Mouse (Mus musculus): ENCODE results near the gene Olfr654.

The Olfr654 gene

DNA sequence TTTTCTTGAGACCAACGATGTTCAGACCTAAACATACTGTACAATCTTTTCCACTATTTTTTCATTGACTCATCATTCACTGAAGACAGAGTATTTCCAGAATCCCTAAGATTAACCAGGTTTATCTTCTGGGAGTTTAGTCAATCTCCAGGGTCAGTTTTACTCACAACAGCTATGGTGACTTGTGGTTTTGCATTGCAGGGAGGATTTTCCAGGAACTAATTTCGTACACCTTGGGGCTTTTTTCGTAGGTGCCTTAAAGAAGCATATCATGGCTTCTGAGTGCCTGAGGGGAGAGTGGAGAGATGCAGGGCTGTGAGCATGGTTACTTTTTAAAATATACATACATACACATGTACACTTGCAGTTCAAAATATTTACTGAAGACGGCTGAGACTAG is at the start of gene Olfr654:
Olfr654 (plus strand) TSS at position 301 of the 400 bp plus-strand sequence.
- no peak for DNase-seq

GRCm38 (mm10) chr7:104549833-104550232 is 37.0 kb upstream of the Olfr654 start, which contains the start of gene Olfr651:
Gene Olfr651, plus strand, starts transcription at chr7:104550133.
- DNase-seq = no peak

GRCm38 (mm10) chr7:104552700-104553099 is 34.1 kb upstream of the Olfr654 start:
- DNase-seq = no peak

- no peak for DNase-seq
Observed at GRCm38 (mm10) chr7:104560601-104561000, 26.2 kb upstream of the Olfr654 start, which contains the start of gene Olfr652. Gene Olfr652, plus strand, starts transcription at chr7:104560901.

DNA sequence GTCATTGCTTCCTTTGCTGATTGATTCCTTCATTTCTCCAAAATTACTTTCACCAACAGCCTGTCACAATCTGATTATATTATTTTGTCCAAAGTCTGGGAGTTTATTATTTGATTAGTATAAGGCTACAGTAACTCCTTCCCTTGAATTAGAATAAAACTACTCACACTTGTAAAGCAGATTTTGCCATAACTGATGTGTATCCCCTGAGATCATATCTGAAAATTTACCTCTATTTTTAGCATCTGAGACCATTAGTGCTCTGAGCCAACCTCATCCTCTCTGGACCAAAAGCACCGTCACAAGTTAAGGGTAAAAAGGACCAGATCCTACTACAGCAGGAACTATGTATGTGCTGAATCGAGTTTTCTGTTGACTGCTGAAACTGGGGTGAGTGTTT is 9.8 kb upstream of the Olfr654 start, which contains the start of gene Olfr653:
Olfr653 (plus strand) TSS at position 301 of the 400 bp plus-strand sequence.
- DNase-seq = no peak

GRCm38 (mm10) chr7:104580846-104581245 is 6.0 kb upstream of the Olfr654 start:
- no peak for DNase-seq

DNA sequence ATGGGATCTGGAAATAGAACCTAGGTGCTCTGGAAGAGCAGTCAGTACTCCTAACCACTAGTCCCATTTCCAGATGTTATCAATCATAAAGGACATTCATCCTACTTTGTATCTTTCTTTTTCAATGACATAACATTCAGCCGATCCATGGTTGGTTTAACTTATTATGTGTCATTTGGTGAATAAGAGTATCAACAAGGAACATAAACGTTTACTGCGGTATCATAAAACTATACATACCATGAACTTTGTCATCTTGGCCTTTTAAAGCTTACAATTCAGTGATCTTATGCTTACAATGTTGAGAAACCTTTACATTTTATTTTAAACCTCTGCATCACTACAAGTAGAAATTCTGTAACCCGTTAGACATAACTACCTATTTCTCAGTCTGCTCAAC is 5.4 kb upstream of the Olfr654 start:
- no peak for DNase-seq

GRCm38 (mm10) chr7:104588274-104588673 is 1.4 kb downstream of the Olfr654 start:
- DNase-seq = no peak

- no peak for DNase-seq
Observed at GRCm38 (mm10) chr7:104601679-104602078, 14.9 kb downstream of the Olfr654 start, which contains the start of gene Olfr655. Gene Olfr655, minus strand, starts transcription at chr7:104601779.

- peak in 1 of 2 experiments; percentile 2 for DNase-seq
Observed at GRCm38 (mm10) chr7:104603173-104603572, 16.3 kb downstream of the Olfr654 start.

DNA sequence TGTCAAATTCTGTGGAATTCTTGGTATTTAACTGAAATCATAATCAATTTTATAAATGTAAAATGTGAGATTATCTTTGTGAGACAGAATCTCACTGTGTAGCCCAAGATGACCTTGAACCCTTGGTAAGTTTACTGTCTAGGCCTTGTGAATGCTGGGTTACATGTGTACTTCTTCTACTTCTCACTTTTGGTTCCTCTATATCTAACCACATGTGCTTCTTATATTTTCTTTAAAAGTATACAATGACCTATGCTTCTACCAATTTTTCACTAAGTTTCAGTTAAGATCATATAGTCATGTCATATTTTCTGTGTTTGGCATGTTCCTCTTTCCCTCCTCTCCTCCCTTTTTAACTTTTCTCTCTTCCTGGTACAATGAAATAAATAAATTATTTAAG is 17.9 kb downstream of the Olfr654 start:
- no peak for DNase-seq

GRCm38 (mm10) chr7:104613655-104614054 is 26.8 kb downstream of the Olfr654 start, which contains the start of gene Olfr656:
Gene Olfr656, plus strand, starts transcription at chr7:104613955.
- DNase-seq = no peak

GRCm38 (mm10) chr7:104624494-104624893 is 37.7 kb downstream of the Olfr654 start, which contains the start of gene Olfr657:
Gene Olfr657, plus strand, starts transcription at chr7:104624794.
- no peak for DNase-seq

Data from cerebellum, postnatal 25 days (tissue).